Mouse (Mus musculus) R1 (cell line): ENCODE measurements around the gene Smc5.
A peak's percentile ranks its signal among the peaks of the same experiment; 100 is the strongest.

ENCODE experiments used
- DNase-seq: peaks from one replicate; pipeline ENCODE4 v3.0.0-alpha.2; 2018; ENCODE audit warnings: low read depth, low spot score

Smc5 gene

DNA sequence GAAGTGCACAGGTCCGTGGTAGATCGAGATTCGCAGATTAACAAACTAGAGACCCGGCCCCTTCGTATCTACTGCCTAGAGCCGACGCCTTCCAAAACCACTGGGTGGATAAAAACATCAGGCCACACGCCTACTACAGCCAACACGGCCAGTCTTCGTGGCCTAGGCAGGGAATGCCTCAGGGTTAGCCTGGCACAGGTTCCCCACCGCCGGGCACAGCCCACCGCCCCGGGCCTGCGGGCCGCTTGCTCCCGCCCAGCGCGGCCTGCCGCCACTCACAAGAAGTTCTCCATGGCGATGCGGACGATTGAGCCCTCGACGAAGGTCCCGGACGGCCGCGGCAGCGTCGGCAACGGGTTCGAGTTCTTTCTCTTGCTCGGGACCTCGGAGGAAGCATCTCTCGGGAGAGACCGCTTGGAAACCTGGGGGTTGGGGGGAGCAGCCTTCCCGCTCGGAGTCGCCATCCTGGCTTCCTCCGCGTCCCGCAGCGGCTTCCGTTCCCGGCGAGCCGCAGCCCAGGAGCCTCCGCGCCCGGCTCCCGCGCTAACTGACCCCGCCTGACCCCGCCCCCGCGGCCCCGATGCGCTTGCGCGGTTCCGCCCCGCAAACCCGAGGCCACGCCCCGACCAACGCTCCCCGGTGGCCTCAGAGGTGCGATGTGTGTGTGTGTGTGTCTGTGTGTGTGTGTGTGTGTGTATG, at the start of gene Smc5:
Gene Smc5 (minus strand): TSS at position 543 of the 699 bp plus-strand sequence.
- peak; percentile 78 for DNase-seq

DNA sequence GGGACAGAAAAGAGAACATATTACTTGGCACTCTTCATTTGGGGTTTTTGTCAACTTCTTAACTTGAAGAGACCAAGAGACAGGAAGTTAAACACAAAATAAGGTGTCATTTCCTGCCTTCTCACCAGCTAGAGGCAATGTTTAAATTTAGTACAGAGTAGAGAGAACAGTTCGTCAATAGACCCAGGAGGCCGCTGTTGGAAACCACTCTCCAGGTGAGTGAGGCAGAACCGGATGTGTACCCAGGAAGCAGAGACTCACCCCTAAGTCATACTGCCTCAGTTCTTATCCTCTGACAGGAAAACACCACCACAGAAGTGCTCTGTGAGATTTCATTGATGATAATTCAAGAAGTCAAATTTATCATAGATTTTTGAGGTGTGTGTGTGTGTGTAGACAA, 49.4 kb upstream of the Smc5 start:
- DNase-seq = no peak

DNA sequence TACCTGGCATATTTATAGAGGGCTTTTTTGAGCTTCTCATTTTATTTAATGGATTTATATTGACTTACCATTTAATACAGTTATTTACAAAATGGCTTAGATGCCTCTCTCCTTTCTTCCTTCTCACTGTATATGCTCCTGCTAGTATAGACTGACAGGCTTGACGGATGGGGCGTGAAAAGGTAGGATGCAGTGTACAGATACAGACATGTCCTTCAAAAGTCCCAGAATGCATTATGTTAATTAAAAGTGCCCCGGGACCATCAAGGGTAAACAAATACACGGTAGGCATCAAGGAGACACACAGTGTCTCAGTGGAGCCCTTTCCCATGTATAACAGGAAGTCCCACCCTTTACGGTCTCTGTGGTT, 44.3 kb upstream of the Smc5 start:
- peak; percentile 8 for DNase-seq

DNA sequence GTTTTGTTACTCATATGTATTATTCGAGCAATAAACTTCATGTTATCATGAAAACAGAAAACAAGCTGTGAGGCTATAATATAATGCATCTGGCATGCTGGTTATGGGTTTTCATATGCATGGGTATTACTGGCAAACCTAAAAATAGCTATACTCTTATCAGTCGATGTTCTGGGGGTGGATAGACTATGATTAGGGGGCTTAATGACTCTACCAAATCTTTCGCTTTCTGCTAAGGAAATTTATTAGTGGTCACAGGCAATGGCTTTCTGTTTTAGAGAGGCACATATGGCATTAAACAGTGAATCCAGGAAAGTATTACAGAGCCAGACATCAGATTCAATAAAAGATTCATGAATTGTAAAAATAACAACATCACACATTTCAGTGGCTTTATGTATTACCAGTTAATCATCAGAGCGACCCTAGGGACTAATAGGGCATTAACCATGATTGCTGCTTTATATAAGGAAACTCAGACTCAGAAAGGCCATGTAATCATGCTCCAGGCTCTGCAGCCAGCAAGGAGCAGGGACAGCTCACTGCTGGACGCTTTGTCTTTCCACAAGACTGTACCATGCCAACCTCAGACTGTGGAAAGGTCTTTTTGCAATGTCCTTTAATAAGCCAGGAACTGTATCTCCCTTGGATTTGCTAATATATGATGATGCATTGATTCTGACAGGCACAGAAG, 43.7 kb upstream of the Smc5 start:
- no peak for DNase-seq

DNA sequence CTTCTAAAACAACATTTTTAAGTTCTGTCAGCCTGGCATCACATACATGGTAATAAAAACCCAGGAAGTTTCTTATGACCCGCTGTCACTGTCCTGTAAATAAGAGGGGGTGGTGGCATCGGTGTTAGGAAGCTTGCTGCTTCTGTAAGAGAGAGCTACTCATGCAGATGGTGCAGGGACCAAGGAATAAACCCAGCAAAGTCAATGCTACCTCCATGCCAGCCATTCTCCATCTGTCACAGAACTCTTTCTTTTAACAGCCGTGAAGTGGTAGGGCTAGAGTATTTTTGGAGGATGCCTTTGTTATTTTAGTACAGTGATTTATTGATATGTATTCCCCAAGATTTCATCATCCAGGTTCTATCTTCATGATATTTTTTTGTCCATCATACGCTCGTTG, 43.2 kb upstream of the Smc5 start:
- no peak for DNase-seq

DNA sequence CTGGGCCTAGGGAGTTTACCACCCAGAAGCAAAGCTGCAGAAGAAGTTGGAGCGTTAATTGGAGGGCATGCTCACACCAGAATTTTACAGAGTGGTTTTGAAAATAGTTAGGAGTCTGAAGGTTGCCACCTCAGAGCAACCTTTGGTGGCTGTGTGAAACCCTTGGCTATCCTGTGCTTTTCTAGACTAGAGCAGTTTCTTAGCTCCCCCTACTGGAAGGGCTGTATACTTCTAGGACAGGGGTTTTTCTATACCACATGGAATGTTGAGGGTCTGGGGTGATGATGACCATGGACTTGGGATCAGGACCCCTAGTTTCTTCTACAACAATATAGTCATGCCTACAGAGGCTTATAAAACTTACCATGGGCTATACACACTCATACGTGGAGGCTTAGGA, 36.3 kb upstream of the Smc5 start:
- DNase-seq = peak; percentile 28

DNA sequence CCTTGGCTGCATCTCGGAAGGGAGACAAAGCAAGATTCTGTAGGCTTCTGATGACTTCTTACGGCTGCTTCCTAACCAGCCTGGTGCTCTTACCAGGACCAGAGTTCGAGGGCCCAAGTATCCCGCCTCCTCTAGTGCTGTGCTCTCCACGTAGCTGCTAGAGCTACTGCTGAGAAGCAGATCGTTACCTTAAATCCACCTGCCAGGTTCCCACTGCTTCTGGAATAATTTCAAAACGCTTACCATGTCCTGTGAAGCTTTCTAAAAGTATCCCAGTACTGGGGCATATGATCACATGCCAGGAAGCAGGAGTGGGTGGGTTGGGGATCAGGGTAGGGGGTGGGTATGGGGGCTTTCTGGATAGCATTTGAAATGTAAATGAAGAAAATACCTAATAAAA, 33.0 kb upstream of the Smc5 start:
- no peak for DNase-seq

DNA sequence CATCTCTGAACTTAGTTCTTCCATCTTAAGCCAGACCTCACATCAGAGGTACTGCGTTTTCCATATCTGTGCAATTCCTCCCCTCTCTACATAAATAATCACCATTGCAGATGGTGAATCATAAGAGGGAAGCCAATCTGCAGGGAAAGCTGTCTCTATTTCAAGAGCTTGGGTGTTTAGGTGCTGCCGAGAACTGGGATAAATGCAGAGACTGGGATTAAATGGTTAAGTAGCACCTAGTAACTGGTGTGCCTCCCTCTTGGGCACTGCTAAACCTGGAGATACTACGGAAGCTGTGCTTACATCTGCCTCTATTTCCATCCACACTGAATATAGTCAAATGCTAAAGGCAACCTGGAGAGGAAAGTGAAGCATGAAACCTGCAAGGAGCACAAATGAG, 26.3 kb upstream of the Smc5 start:
- DNase-seq = no peak

DNA sequence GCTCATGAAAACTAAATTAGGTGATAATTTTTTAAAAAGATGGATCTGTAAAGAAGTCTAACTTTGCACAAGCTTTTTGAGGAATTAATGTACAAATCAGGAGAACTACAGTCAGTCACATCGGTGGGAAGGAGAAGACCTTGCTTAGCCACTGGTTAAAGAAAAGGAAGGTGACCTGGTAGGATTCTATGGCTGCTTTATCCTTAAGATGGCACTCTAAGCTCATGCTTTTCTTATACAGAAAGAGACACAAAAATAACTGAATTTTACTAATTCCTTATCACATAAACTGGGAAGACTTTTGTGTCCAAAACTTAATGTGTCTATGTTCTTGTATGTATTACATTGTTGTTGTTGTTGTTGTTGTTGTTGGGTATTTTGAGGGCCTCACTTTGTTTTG, 25.2 kb upstream of the Smc5 start:
- no peak for DNase-seq

DNA sequence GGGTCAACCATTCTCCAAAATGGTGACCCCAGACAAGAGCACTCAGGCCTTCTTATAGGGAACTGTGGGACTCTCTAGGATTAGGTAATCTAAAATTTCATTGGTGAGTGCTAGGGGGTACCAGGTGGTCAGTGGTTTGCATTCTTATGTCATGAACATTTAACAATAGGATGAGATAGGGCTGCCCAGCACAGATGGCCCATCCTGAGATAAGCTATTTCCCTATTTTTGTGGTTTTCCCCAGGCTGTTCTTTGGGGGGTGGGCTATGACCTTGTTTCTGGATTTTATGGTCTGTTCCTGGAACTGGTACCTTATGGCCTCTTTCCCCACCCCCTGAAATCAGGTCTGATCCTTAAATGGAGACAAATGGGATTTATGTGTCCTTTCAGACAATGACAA, 23.5 kb upstream of the Smc5 start:
- DNase-seq = no peak

DNA sequence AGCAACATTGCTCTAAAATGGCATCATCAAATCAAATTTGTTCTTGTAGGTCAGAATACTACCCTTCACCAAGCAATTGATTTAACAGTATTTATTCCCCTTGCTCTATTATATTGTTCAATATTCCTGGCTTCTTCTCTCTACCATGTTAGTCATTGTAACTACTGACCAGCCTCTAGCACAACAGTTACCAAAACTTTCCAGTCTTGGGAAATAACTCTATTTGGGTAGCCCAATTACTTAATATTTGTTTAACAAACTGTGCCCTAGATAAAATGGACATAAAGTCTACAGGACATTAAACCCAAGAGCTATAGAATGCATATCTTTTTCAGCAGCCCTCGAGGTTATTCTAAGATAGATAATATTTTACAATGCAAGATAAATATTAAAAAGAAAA, 15.6 kb upstream of the Smc5 start:
- no peak for DNase-seq

DNA sequence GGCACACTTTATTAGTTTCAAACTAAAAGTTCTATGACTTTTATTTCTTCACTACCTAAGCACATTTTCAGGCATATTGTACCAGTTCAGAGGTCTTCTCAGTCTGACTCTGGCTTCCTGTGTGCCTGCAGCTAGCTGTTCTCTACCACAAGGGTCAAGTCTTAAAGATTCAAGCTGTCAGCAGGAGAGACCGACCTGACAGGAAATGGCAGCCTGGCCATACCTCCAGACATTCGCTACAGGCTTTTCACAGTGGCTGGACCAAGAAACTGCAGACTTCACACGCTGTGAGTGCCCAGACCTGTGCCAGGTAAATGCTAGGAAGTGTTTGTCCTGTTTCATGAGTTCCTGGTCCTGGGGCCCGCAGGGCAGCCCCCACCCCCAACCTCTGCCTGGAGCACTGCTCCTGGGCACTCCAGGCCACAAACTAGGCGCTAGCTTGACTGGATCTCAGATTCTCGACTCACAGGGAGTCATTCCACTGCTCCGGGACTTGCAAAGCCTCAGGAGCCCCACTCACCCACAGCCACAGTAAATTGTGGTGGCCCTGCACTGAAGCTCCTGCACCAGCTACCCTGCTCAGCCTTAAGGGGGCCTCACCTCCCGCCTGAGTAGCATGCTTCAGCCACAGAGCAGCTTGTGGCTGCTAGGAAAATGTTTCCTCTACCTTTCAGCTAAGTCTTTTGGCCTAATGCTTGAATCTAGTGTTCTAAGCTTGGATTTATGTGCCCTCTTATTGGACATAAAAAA, 8.4 kb upstream of the Smc5 start:
- peak; percentile 70 for DNase-seq

DNA sequence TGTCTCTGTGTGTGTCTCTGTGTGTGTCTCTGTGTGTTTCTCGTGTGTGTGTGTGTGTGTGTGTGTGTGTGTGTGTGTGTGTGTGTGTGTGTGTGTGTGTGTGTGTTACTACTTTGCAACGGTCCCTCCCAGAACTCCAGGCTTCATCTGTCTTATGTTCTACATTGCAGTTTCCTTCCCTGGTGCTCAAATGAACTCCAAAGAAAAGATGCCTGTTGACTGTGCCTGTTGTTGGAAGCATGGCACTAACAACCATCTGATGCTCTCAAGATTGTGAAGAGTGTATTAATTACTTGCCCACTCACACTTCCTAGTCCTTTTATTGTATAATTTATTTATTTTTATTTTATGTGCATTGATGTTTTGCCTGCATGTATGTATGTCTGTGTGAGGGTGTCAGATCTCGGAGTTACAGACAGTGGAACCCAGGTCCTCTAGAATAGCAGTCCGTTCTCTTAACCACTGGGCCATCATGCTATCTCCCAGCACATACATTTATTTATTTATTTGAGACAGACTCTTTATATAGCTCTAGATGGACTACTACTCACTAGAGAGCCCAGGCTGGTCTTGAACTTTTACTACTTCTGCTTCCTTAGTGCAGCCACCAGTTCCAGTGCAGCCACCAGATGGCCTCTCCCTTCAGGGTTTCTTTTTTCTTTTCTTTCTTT, 492 bp upstream of the Smc5 start:
- no peak for DNase-seq

DNA sequence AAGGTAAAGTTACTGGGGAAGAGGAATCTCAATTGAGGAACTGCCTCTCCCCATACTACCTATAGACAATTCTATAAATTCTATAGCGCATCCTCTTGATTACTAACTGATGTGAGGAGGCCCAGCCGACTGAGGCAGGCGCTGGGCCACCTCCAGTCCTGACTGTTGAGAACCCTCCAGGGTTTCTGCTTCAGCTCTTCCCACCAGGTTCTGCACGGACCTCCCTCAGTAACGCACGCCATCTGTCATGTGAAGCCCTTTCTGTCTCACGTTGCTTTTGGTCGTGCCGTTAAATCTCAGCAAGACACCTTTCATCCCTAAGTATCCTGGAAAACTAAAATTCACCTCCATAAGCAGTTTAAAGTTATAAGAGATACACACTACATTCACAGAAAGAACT, 16.9 kb downstream of the Smc5 start:
- no peak for DNase-seq

DNA sequence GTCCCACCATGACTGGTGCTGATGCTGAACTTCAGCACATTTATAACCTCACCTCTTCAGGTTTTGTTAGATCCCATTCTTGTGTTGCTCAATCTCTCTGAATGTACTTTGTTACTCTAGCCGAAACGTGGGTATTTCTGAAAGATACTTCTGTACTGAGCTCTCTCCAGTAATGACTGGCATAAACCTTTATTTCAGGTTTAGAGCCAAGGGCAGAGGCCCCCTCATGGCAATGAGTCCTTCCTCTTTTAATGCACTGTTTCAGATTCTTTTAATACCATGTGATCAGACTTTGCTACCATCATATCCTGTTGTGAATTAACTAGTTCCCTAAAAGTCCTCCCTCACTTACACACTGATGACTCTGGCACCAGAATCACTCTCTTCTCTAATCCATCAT, 27.2 kb downstream of the Smc5 start:
- DNase-seq = no peak

DNA sequence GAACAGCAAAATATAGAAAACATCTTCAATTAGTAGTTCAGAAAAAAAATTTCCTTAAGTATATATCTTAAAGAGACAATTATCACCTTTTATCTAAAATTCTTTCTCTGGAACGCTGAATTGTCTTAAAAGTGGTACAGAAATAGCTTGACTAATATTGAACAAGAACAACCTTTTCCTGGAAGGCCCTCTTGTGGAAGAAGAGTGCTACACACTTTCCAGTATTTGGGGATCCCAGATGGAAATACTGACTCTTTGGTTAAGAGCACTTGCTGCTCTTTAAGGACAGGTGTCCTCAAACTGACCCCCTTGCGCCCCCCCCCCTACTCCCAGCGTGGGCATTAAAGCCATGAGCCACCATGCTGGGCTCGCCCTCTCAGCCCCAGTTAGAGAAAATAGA, 48.6 kb downstream of the Smc5 start:
- peak; percentile 72 for DNase-seq

DNA sequence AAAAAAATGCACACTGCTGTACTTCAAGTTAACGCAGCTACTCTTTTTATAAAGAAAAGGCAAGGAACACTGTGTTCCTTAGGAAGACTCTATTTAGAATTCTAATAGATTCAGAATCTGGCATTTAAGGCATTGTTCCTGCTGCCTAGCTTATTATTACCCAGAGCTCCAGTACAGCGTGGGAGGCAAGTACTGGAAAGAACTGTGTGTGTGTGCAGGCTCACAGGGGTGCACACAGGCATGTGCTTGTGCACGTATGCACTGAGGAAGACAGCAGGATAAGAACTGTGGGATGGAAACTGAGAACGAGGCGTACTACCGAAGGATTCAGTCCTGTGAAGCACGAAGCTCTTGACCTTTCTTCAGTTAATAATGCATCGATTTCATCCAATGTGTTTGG, 59.4 kb downstream of the Smc5 start:
- no peak for DNase-seq

DNA sequence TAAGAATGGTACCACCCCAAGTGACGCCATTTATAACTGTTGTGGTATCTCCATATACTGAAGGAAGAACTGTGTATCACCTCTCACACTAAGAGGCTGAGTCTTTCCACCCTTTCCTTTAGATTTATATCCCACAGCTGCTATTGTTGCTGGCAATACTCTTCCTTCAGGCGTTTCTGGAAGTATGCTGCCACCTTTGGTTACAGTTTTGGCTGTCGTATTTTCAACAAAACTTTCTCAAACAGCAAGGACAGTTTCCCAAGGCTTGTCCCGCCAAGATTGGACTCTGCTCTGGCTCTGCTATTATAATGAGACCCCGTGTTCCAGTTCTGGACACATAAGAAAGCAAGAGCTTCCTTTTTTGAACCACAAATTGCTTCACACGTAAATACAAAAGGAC, 62.4 kb downstream of the Smc5 start:
- no peak for DNase-seq

DNA sequence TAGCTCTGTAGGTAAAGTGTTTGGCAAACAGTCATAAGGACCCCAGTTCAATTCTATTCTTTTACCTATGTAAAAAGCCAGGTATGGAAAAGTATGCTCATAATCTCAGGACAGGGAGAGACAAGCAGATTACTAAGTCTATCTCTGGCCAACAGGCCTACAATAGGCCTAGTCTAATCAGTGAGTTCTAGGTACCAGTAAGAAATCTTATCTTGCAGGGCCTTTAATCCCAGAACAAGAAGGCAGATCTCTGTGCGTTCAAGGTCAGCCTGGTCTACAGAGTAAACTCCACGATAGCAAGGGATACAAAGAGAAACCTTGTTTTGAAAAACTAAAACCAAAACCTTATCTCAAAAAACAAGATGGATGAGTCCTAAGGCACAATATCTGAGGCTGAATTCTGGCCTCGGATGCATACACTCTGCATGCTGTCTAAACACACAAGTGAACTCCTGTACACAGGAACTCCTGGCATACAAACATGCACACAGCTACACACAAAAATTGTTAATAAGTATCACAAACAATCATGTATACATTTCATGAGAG, 70.1 kb downstream of the Smc5 start:
- DNase-seq = no peak

DNA sequence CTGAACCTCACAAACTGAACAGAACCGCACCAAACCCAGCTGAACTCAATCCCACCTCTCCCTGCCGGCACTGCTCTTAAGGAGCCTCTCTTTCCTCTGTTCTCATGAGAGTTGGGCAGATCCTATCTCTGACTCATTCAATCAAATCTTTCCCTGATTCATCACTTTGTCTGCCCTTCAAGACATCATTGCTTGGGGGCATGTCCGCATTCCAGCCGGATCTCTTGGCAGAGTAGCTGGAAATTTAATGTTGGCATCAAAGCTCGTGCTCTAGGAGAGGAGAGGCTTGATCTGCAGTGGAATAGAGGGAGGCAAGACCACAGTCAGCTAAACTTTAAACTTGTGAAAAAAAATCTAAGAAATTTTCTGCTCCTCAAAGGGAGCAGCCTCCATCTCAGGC, 71.6 kb downstream of the Smc5 start:
- no peak for DNase-seq

DNA sequence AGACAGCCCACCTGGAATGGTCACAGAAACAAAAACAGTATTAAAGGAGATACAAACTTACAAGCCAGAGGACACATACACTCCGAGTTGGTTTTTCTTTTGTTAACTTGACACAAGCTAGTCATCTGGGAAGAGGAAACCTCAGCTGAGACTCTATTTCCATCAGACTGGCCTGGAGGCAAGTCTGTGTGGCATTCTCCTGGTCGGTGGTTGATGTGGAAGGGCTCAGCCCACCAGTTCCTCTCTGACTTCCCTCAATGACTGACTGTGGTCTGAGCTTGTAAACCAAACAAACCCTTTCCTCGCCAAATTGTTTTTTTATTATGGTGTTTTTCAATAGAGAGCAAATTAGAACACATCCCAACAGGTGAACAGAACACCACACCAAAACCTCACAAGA, 80.6 kb downstream of the Smc5 start:
- DNase-seq = no peak

DNA sequence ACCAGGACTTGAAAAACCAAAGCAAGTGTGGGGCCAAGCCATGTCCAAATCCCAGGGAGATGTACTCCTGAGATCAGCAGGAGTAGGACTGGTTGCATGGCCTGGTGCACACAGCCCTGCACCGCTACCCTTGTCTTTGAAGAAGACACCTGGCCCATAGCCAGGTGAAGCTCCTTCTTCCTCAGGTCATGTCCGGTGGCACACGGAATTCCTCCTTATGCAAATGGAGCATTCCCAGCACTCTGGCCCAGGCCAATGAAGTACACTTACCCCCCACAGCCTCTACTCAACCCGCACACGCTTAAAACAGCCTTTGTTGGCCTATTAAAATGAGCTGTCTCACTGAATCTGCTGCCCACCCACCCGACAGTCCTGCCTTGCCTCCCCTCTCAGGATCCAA, 82.2 kb downstream of the Smc5 start:
- DNase-seq = peak; percentile 71
